Mouse (Mus musculus) cerebellum, adult 8-10 months (tissue): ENCODE data around the gene Llcfc1.

Source experiments
- DNase-seq: peaks from one replicate; pipeline ENCODE4 v3.0.0; 2022

Llcfc1 gene

DNA sequence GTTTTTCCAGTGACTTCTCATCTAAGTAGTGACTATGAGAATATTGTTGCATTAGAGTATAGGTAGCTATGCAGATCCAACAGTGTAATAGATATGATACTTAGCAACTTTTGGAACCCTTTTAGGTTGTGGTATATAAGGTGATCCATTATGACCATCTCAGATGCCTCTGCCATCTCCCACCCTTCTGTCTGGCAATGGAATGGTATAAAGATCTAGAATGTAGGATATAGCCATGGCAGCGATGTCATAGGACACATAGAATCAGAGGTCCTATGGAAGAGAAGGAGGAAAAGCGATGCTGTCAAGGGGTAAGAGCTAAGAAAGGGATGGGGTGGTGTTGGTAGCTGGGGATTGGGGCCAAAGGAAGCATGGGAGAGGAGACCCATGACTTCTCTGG, at the start of gene Llcfc1:
Llcfc1 (plus strand) TSS at position 301 of the 400 bp plus-strand sequence.
- no peak for DNase-seq

GRCm38 (mm10) chr6:41635211-41635610, 49.0 kb upstream of the Llcfc1 start:
- DNase-seq = no peak

GRCm38 (mm10) chr6:41636178-41636577, 48.1 kb upstream of the Llcfc1 start, which contains the start of gene Trpv6:
Gene Trpv6 (minus strand): TSS chr6:41636405.
- no peak for DNase-seq

- no peak for DNase-seq
Observed at GRCm38 (mm10) chr6:41637393-41637792, 46.8 kb upstream of the Llcfc1 start.

DNA sequence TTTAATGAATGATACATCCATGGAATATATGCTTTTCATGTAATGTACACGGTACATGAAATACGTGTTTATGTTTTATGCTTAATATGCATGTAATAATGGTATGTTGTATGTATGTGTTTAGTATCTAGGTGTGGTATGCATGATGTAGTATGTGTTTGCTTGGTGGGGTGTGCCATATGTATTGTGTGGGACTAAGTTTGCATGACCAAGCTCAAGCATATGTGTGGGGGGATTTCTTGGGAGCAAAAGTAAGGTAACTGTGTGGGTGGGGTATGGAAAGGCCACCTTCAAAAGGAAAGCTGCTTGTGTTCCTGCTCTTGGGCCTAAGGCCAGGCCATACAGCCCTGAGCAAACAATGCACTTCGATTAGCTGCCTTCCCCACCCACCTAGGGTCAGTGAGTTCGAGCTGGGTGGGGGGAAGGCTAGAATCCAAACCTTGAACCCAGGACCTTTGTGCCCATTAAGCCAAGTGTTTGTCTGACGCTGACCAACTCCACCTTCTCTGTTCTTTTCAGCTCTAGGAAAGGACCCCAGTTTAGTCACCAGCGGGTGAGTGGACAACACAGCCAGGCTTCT, 46.2 kb upstream of the Llcfc1 start:
- no peak for DNase-seq

DNA sequence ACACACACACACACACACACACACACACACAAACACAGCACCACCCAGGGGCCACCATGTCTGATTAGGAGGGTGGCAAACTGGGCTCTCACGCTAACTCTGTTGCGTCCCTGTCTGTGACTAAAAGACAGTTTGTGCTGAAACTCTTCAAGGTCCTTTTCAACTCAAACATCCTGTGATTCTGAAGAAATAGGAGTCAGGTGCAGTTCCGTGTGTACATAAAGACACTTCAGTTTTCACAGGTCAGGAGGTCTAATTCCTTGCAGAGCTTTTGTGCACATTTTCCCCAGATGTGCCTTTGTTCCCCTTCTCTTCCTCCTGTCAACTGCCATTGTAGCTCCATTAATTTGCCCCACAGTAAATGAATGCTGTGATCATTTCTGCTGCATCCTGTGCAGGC, 43.8 kb upstream of the Llcfc1 start:
- DNase-seq = no peak

DNA sequence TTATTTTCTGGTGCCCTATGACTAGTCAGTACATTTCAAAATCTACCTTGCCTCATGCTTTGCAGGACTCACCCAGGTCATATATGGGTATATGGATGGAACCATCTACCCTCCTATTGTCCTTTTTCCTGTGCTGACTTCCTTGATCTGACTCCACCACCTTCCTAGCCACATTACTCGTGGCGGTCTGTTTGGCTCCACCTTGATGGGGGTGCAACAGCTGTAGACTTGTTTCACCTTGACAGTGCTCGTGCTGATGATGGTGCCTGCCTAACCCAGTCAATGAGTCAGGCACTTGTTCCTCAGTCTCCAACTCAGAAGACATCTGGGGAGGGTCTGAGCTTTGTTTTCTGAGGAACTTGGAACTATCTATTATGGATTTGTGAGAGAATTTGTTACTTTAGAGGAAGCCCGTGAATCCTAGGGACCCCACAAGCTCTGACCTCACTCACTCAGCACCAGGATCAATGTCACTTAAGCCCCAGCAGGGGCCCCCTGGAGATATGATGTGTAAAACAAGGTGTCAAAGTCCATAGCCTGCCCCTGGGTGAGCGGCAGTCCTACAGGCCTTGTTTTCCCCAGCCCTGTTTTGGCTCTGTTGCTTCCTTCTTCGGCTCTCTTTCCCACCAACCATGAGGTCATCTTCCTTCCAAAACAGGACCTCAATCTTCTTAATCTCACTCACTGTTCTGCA, 42.9 kb upstream of the Llcfc1 start:
- DNase-seq = no peak

- DNase-seq = no peak
Observed at GRCm38 (mm10) chr6:41642765-41643164, 41.5 kb upstream of the Llcfc1 start.

DNA sequence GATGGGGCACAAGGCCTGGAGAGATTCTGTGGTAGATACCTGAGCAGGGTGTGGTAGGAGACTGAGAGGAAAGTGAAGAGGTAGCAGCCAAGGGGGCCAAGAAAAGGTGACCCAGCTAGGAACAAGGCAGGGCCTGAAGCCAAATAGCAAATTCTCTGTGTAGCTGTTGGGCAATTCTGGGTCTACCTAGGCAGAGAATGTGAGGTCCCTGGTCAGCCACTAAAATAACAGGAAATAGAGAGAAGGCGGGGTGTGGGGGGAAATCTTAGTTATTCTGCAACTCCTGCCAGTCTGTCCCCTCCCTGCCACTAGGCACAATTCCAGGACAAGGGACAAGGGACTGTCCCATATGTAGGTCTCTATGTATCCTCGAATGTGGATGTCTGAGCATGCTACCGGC, 41.0 kb upstream of the Llcfc1 start:
- DNase-seq = no peak

DNA sequence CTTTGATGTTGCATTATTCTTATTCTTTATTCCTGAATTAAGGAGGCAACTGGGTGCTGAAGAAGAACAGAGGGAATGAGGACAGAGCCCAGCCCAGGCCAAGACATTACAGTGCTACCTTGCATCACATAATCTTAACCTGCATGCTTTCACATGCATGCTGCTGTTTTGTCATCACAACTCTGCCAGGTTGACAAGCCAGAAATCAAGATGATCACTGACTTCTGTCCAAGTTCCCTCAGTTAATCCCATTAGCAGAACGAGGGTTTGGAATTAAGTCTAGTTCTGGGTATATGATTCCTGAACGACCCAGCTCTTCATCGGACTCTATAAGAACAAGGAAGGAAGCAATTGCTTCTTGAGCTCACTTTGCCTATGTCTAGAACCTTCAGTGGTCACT, 38.0 kb upstream of the Llcfc1 start:
- DNase-seq = no peak

DNA sequence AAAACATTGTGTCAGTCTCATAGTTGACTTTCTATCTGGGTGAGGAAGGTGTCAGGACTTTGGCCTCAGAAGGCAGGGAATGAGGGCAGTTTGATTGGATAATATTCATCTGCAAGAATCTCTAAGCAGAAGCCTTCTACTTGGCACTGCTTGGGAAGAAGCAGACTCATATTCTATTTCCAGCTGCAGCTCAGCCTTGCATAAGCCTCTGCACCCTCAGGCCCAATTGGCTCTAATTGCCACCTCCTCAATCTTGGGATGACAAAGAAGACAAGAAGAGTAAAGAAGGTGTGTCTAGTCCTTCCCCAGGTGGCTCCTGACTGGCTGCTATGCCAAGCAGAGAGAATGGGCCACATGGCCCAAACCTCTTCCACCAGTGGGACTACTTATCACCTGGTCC, 37.6 kb upstream of the Llcfc1 start:
- DNase-seq = no peak

DNA sequence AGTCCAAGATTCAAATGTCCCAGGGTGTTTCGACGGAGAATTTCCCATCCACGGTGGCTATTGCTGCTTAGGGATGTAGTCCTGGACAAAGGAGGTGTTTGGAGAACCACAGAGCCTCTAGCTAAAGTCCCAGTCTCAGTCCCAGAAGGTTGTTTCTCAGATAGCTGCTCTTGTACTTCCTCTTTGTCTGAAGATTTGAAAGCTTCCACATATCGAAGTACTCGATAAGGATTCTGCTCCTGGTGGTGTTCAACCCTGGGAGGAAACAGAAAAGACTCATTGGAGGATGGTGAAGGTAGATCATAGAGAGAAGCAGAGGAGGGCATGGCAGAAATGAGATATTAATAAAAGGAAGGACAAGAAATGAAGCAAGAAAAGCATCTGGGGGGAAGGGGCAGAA, 31.1 kb upstream of the Llcfc1 start:
- no peak for DNase-seq

DNA sequence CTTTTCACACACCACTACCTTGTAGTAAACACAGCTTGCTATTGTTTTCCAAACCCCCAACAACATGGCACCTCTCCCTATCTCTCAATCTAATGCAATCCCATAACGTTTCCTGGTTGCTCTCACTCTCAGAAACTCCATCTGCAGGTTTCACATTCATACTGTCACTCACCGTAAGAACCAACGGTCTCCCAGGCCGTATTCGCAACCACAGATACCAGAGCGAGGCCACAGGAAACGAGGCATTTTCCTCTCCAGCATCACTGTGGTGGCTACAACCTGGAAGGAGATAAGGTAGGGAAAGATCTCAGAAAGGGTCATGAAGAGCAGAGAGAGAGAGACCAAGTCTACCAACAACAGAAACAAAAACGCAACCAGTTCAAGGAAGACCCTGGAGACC, 29.6 kb upstream of the Llcfc1 start:
- no peak for DNase-seq

DNA sequence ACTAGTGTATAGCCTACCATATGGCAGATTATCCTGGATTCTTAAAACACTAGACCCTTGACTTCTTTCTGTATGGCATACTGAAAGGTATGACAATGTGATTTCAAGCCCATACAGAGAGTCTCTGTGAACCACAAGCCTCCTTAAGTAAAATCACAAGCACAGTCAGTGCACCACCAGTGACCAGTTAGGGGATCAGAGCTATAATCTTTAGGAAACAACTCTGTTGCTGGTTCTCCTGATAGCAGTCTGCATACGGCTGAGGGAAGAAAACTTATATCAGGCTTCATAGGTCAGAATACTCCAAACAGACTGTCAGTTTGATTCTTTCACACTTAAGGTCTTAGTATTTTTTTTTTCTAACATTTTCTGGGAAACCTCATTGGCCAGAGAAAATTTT, 25.7 kb upstream of the Llcfc1 start:
- DNase-seq = no peak

- no peak for DNase-seq
Observed at GRCm38 (mm10) chr6:41662320-41662719, 21.9 kb upstream of the Llcfc1 start.

DNA sequence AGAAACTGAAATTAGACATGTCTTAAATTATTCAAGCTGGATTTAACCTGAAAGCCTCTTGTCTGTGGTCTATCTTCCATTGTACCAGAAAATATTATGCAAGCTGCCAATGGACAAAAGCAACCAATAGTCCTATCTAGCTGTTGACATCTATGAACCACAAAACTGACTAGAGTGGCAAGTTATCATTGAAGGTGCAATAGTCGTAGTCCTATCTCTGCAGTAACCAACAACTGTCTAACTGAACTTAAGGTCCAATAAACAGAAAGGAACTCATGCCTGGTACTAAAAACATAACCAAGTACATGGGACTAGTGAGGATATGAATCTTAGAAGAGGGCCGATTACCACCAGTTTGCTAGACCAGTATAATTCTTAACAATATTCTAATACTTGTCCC, 7.7 kb upstream of the Llcfc1 start:
- DNase-seq = no peak

GRCm38 (mm10) chr6:41680669-41681068, 3.6 kb upstream of the Llcfc1 start, which contains the start of gene Trpv5:
Gene Trpv5 (minus strand): TSS chr6:41680769.
- no peak for DNase-seq

- DNase-seq = no peak
Observed at GRCm38 (mm10) chr6:41681656-41682055, 2.6 kb upstream of the Llcfc1 start.

DNA sequence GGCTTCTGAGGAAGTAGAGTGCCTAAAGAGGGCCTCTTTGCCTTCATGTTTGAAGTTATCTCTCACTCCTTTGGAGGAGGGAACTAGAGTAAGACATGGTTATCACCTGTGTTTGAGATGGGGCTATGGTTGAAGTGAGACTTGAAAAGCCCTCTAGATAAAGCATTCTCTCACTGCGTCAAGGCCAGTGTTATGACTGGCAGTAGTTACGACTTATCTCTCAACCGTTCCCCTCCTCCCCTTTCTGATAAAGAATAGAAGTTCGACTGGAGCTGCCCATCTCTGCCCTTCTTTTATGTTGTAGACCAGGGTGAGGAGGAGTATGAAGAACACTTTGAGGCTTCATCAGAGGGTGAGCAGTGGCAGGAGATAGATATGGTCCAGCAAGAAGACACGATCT, 680 bp downstream of the Llcfc1 start:
- DNase-seq = no peak

DNA sequence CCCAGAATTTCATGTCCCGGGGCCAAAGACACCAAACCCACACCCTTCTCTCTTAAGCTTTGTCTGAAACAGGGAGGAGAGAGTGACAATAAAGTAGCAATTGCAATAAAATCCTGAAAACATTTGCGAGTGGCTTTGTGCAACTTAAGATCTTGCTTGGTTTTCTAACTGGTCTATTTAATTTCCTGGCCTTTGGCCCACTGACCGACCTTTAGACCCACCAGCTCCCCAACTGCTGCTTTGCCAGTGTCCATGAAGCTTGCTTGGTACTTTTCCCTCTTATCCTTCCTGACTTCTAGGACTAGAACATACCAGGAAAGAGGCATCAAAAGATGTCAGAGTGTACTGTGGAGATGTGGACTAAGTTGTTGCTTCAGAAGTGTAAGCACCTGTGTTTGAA, 1.4 kb downstream of the Llcfc1 start:
- DNase-seq = no peak

DNA sequence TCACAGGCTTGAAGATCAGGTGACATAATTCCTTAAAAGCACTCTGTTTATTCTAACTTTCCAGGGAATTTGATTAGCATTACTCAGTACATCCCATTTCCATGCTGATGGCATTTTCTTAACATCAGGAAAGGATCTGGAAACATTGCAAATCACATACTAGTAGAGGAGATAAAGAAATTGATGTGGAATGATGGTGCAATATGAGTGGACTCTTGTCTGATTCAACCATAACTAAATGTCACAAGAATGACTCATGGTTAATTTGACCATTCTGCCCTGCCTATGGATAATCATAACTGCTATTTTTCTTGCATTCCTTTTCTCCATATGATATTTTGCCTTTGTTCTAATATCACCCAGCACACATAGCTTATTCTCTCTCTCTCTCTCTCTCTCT, 8.0 kb downstream of the Llcfc1 start:
- no peak for DNase-seq

- no peak for DNase-seq
Observed at GRCm38 (mm10) chr6:41694407-41694806, 10.2 kb downstream of the Llcfc1 start.

DNA sequence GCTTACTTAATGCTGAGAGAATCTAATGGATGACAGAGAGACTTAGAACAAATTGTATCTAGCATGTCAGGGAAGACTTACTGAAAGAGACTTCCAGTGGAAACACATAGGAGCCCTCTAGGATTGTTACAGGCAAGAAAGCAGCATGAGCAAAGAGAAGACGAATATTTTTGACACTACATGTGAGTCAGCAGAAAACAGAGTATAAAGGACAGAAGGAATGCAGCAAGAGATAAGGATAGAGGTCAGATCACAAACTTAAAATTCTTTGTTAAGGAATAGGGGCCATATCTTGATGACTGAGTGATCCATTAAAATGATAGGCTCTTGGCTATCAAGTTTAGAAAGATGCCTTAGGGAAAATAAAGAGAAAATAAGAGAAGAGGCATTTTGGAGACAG, 17.0 kb downstream of the Llcfc1 start:
- DNase-seq = no peak

DNA sequence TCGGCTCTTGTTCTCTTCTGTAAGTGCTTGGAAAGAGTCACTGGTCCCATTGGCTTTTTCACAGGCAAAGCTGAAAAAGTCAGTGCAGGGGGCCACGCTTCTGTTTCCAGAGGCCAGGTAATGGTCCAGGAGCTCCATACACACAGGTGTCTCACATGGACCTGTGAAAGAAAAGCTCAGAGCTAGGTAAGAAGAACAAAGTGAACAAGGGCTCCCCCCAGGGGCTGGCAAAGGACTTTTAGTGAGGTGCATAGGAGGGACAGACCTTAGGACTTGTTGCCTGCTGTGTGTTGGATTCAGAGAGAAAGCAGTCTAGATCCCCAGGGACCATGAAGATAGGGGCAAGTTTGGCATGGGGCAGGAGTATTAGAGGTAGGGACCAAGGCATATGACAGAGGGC, 18.7 kb downstream of the Llcfc1 start:
- no peak for DNase-seq

DNA sequence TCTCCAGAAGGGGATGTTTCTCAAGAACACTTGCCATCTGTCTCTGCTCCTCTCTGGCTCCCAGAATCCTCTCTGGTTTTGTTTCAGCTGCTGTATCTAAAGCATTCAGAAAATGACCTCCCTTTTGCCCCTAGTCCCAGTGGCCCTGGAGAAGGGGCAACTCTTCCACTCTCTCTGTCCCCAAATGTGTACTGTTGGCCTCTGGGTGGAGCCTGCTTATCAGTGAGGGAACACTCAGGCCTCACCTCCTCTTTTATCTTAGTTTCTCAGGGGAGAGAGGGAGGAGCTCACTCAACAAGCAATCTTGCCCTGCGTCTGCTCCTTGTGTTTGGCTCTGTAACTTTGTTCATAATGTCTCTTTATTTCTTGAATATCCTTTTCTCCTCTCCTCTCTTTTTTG, 19.9 kb downstream of the Llcfc1 start, which contains the start of gene Kel:
Kel (minus strand) TSS at position 217 of the 400 bp plus-strand sequence.
- DNase-seq = no peak
